In the genomic region with DNA sequence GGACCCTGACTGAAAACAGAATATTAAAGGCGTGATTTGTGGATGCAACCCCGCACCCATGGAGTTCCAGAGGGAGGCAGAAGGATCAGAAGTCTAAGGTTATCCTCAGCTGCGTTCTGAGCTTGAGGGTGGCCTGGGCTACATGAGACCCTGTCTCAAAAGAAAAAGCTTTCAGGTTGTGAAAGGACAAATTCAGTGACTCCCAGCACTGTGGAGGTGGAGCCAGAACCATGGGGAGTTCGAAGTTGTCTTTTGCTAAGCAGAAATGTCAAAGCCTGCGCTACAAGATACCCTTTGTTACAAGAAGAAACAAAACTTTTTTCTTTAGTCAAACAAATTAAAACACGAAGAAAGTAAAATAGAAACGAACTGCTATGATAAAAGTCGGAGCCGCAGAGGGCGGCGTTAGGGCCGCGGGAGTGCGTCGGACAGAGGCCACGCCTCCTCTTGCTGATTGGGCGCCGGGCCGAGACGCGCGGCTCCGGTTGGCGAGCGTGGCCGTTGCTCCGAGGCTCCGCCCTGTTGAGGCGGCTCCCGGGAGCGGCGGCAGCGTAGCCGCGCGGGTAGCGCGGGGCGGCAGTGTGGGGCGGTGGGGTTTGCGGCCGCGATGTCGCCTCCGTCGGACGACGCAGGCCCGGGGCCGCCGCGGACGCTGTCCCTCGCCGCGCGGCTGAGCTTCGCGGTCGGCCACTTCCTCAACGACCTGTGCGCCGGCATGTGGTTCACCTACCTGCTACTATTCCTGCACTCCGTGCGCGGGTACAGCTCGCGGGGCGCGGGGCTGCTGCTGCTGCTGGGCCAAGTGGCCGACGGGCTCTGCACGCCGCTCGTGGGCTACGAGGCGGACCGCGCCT, we compare ENCODE assay signal across 8 mouse cellular contexts. TPM values are rescaled to one million over a fixed set of nuclear protein-coding genes. Genes with fewer than 3 reads are reported as not detected.
DNase-seq lines count a peak whose midpoint lies in the region; ATAC-seq and TF ChIP-seq lines count a peak whose summit lies in the region.

A gene (plus strand): TSS at position 501 of the 854 bp plus-strand sequence.

- 2% methylated on average over 78 of the region's 79 CpGs for WGBS in forebrain, embryonic 12.5 days
- 2% methylated on average over 79 of the region's 79 CpGs for WGBS in heart, embryonic 16.5 days
- WGBS in liver, embryonic 15.5 days (ENCODE audit: insufficient replicate concordance), result 1% methylated on average over 75 of the region's 79 CpGs
- WGBS in neural tube, embryonic 11.5 days, result 2% methylated on average over 77 of the region's 79 CpGs
- 2% methylated on average over 79 of the region's 79 CpGs for WGBS in stomach, embryonic 16.5 days

- peak within 1 kb of the TSS; percentile 43 for H3K27ac ChIP-seq in CH12.LX (ENCODE audit: insufficient read depth, low read depth)
- no peak within 1 kb of the TSS for H3K27ac ChIP-seq in forebrain, embryonic 12.5 days
- peak within 1 kb of the TSS; percentile 52 for H3K27ac ChIP-seq in heart, embryonic 16.5 days (ENCODE audit: low read length)
- H3K27ac ChIP-seq in liver, embryonic 15.5 days (replicated peaks), result peak within 1 kb of the TSS; percentile 96
- H3K27ac ChIP-seq in neural tube, embryonic 11.5 days (ENCODE audit: low read depth, low read length), result 0 out of 2 replicates have a peak within 1 kb of the TSS, but pooled peaks have one; percentile 10
- peak within 1 kb of the TSS; percentile 27; the same call in 1 of the 2 replicates for H3K27ac ChIP-seq in stomach, embryonic 16.5 days (ENCODE audit: low read length)

- H3K36me3 ChIP-seq in CH12.LX (replicated peaks in 1 of 2; ENCODE audit: control insufficient read depth in 1 of 2, insufficient read depth in 1 of 2, low read length in 1 of 2), result peaks cover 14 to 28% of the 10 kb centered on the region in 2 experiments
- H3K36me3 ChIP-seq in forebrain, embryonic 12.5 days (replicated peaks), result no peaks in the 10 kb centered on the region
- peaks cover 12% of the 10 kb centered on the region; the same call in 1 of the 2 replicates for H3K36me3 ChIP-seq in heart, embryonic 16.5 days (ENCODE audit: control insufficient read depth, insufficient read depth)
- H3K36me3 ChIP-seq in liver, embryonic 15.5 days (replicated peaks), result peaks cover 29% of the 10 kb centered on the region
- H3K36me3 ChIP-seq in neural tube, embryonic 11.5 days (ENCODE audit: control insufficient read depth, insufficient read depth, low read length), result no peaks in the 10 kb centered on the region
- H3K36me3 ChIP-seq in stomach, embryonic 16.5 days (ENCODE audit: control insufficient read depth, insufficient read depth, low read length), result 0 out of 2 replicates have a peak, but pooled peaks cover 2% of the 10 kb centered on the region

- peaks cover 23 to 67% of the 10 kb centered on the region in 2 experiments for H3K4me1 ChIP-seq in CH12.LX (ENCODE audit: control insufficient read depth in 1 of 2, insufficient read depth in 2 of 2)
- peaks cover 33% of the 10 kb centered on the region for H3K4me1 ChIP-seq in forebrain, embryonic 12.5 days
- H3K4me1 ChIP-seq in heart, embryonic 16.5 days (ENCODE audit: control insufficient read depth, insufficient read depth, low read length), result peaks cover 22% of the 10 kb centered on the region
- peaks cover 84% of the 10 kb centered on the region for H3K4me1 ChIP-seq in liver, embryonic 15.5 days (replicated peaks)
- peaks cover 16% of the 10 kb centered on the region for H3K4me1 ChIP-seq in neural tube, embryonic 11.5 days (ENCODE audit: control insufficient read depth, insufficient read depth, low read length)
- H3K4me1 ChIP-seq in stomach, embryonic 16.5 days (ENCODE audit: control insufficient read depth, insufficient read depth, low read length), result peaks cover 34% of the 10 kb centered on the region

- TF ChIP-seq POLR2A in CH12.LX (IDR thresholded peaks at IDR 0.05; ENCODE audit: low read depth, low read length), result peak; percentile 71

- peak within 1 kb of the TSS; percentile 72 for H3K9ac ChIP-seq in CH12.LX (ENCODE audit: insufficient read depth, low read depth)
- H3K9ac ChIP-seq in forebrain, embryonic 12.5 days, result peak within 1 kb of the TSS; percentile 78
- peak within 1 kb of the TSS; percentile 79 for H3K9ac ChIP-seq in heart, embryonic 16.5 days (ENCODE audit: low read length)
- H3K9ac ChIP-seq in liver, embryonic 15.5 days, result peak within 1 kb of the TSS; percentile 100
- peak within 1 kb of the TSS; percentile 80 for H3K9ac ChIP-seq in neural tube, embryonic 11.5 days (ENCODE audit: low read length)
- peak within 1 kb of the TSS; percentile 90 for H3K9ac ChIP-seq in stomach, embryonic 16.5 days (ENCODE audit: low read length)

- ATAC-seq in forebrain, embryonic 12.5 days (ENCODE audit: low FRiP score), result peak; percentile 94
- peak; percentile 87 for ATAC-seq in heart, embryonic 16.5 days (replicated peaks; ENCODE audit: extremely low read depth, insufficient read depth, low FRiP score)
- peak; percentile 85 for ATAC-seq in liver, embryonic 15.5 days (ENCODE audit: insufficient read depth)
- ATAC-seq in neural tube, embryonic 11.5 days (ENCODE audit: insufficient read depth, low FRiP score, low TSS enrichment), result peak; percentile 87
- ATAC-seq in stomach, embryonic 16.5 days (ENCODE audit: insufficient read depth, low FRiP score), result peak; percentile 87

- no peak for TF ChIP-seq RAD21 in CH12.LX (IDR thresholded peaks at IDR 0.05; ENCODE audit: low read depth, low read length)

- no peaks in the 10 kb centered on the region for H3K9me3 ChIP-seq in CH12.LX (replicated peaks; ENCODE audit: low read length)
- no peaks in the 10 kb centered on the region for H3K9me3 ChIP-seq in forebrain, embryonic 12.5 days
- H3K9me3 ChIP-seq in heart, embryonic 16.5 days (replicated peaks; ENCODE audit: control insufficient read depth, low read length), result no peaks in the 10 kb centered on the region
- H3K9me3 ChIP-seq in liver, embryonic 15.5 days (replicated peaks), result no peaks in the 10 kb centered on the region
- no peaks in the 10 kb centered on the region for H3K9me3 ChIP-seq in neural tube, embryonic 11.5 days (ENCODE audit: control insufficient read depth, low read length)
- H3K9me3 ChIP-seq in stomach, embryonic 16.5 days (replicated peaks; ENCODE audit: control insufficient read depth, low read length), result no peaks in the 10 kb centered on the region

- peak within 1 kb of the TSS; percentile 74 for H3K4me2 ChIP-seq in CH12.LX (ENCODE audit: insufficient read depth, low read depth, poor library complexity, severe bottlenecking)
- peak within 1 kb of the TSS; percentile 98 for H3K4me2 ChIP-seq in forebrain, embryonic 12.5 days
- H3K4me2 ChIP-seq in heart, embryonic 16.5 days (ENCODE audit: low read depth, low read length), result peak within 1 kb of the TSS; percentile 83
- peak within 1 kb of the TSS; percentile 97 for H3K4me2 ChIP-seq in liver, embryonic 15.5 days
- H3K4me2 ChIP-seq in neural tube, embryonic 11.5 days (ENCODE audit: low read depth), result peak within 1 kb of the TSS; percentile 99
- H3K4me2 ChIP-seq in stomach, embryonic 16.5 days (ENCODE audit: low read depth, low read length), result peak within 1 kb of the TSS; percentile 99

- no peaks in the 10 kb centered on the region for H3K27me3 ChIP-seq in CH12.LX (replicated peaks)
- H3K27me3 ChIP-seq in forebrain, embryonic 12.5 days, result peaks cover 30% of the 10 kb centered on the region
- no peaks in the 10 kb centered on the region for H3K27me3 ChIP-seq in heart, embryonic 16.5 days (ENCODE audit: control insufficient read depth, insufficient read depth, low read length)
- no peaks in the 10 kb centered on the region for H3K27me3 ChIP-seq in liver, embryonic 15.5 days
- H3K27me3 ChIP-seq in neural tube, embryonic 11.5 days (ENCODE audit: control insufficient read depth, insufficient read depth, low read length), result no peaks in the 10 kb centered on the region
- H3K27me3 ChIP-seq in stomach, embryonic 16.5 days (ENCODE audit: control insufficient read depth, insufficient read depth, low read length), result no peaks in the 10 kb centered on the region

- in situ Hi-C loops in CH12.LX (cut with MboI; ENCODE audit: low pct_ligation_motif_present, low pct_unique_long_range_greater_than_20kb, low sequenced_read_pairs), result loop anchor here (10.0 kb wide), 1 partner anchor 162 kb away; no protein-coding TSS in a partner anchor

- H3K79me2 ChIP-seq in CH12.LX (replicated peaks; ENCODE audit: control insufficient read depth, extremely low read depth, insufficient read depth, poor library complexity, severe bottlenecking), result no peaks in the 10 kb centered on the region; the same call in 1 of the 2 replicates

- peak; percentile 81 for DNase-seq in CH12.LX (ENCODE audit: extremely low read depth)
- DNase-seq in c-Kit-positive CD71-positive TER-119-positive erythroid progenitor cells, embryonic 14.5 days (ENCODE audit: low spot score), result peak; percentile 87
- DNase-seq in kidney, postnatal 36 days, result peak; percentile 94 to 96
- peak; percentile 91 for DNase-seq in neural tube, embryonic 11.5 days (ENCODE audit: low spot score)

- dilution Hi-C loops in CH12.LX (cut with MboI; ENCODE audit: extremely low pct_ligation_motif_present, extremely low pct_unique_long_range_greater_than_20kb, low sequenced_read_pairs), result no loop called here

- TF ChIP-seq CTCF in CH12.LX (conservative IDR thresholded peaks at IDR 0.05 in 1 of 2, IDR thresholded peaks at IDR 0.05 in 1 of 2; ENCODE audit: low read depth in 2 of 2, low read length in 2 of 2), result no peak

- TF ChIP-seq EP300 in CH12.LX (IDR thresholded peaks at IDR 0.05; ENCODE audit: low read length), result no peak

- H3K4me3 ChIP-seq in CH12.LX (replicated peaks in 1 of 3; ENCODE audit: low read depth in 2 of 3, low read length in 2 of 3, poor library complexity in 1 of 3), result peak within 1 kb of the TSS; percentile 81 to 92 (median 92)
- H3K4me3 ChIP-seq in forebrain, embryonic 12.5 days (replicated peaks), result peak within 1 kb of the TSS; percentile 75
- peak within 1 kb of the TSS; percentile 63 for H3K4me3 ChIP-seq in heart, embryonic 16.5 days (ENCODE audit: low read length)
- H3K4me3 ChIP-seq in liver, embryonic 15.5 days (replicated peaks), result peak within 1 kb of the TSS; percentile 97
- H3K4me3 ChIP-seq in neural tube, embryonic 11.5 days (ENCODE audit: low read depth, low read length), result peak within 1 kb of the TSS; percentile 67
- peak within 1 kb of the TSS; percentile 80 for H3K4me3 ChIP-seq in stomach, embryonic 16.5 days (replicated peaks; ENCODE audit: low read length)

TF ChIP-seq in CH12.LX, 34 proteins besides CTCF, POLR2A, EP300 and RAD21 (continues in another document):
- no peak for TF ChIP-seq MXI1 (IDR thresholded peaks at IDR 0.05; ENCODE audit: low read depth, low read length)
- TF ChIP-seq ZC3H11A (IDR thresholded peaks at IDR 0.05; ENCODE audit: low read depth, low read length), result no peak

RNA-seq across cellular contexts. Expression of the gene that starts here (rescaled TPM):
- total RNA-seq in CH12.LX (2012; rRNA removed) (9.5 and 12.9 TPM in 2 replicates), CH12.LX (2014; rRNA removed) (4.0 and 5.2 TPM in 2 replicates)
- polyA plus RNA-seq in CH12.LX (2012; ENCODE audit: insufficient read length, low read depth), result 7.4 and 8.7 TPM in 2 replicates
- 8.2 and 8.4 TPM in 2 replicates for polyA plus RNA-seq in forebrain, embryonic 12.5 days (2016; fragmentation: Nextera tagmentation; extraction: Ambion mirVana)
- 16.5 and 17.6 TPM in 2 replicates for polyA plus RNA-seq in heart, embryonic 16.5 days (2015; fragmentation: Nextera tagmentation; extraction: Ambion mirVana)
- 15.0 and 16.5 TPM in 2 replicates for polyA plus RNA-seq in liver, embryonic 15.5 days (2015; fragmentation: Nextera tagmentation; extraction: Ambion mirVana)
- 5.3 and 5.7 TPM in 2 replicates for polyA plus RNA-seq in neural tube, embryonic 11.5 days (2014; fragmentation: Nextera tagmentation; extraction: Ambion mirVana)
- 7.3 and 8.6 TPM in 2 replicates for polyA plus RNA-seq in stomach, embryonic 16.5 days (2015; fragmentation: Nextera tagmentation; extraction: Ambion mirVana)
